Mouse (Mus musculus): ENCODE results near the gene Cmklr1.
"Not testable (repeated sequence)": the region's sequence is repeated elsewhere in the genome, so short reads cannot be mapped to it uniquely, and the experiment has no call there.

Gene Cmklr1

DNA sequence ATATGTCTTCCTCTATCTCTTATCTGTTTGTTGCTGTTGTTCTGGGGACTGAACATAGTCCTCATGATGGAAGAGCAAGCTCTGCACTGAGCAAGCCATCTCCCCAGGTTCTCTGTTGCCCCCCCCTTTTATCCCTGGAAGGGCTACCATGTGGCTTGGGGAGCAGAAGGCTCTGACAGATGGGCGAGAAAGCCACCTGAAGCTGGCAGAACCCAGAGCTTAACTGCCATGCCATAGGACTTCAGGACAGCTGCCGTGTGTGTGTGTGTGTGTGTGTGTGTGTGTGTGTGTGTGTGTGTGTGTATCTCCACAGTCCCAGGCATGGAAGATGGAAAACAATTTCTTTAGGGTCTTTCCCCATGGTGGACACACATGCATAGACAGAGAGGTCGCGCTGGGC lies 31.5 kb downstream of the Cmklr1 start:
- DNase-seq: no peak

GRCm38 (mm10) chr5:113611771-113612233 lies 38.4 kb downstream of the Cmklr1 start:
- DNase-seq: no peak

DNA sequence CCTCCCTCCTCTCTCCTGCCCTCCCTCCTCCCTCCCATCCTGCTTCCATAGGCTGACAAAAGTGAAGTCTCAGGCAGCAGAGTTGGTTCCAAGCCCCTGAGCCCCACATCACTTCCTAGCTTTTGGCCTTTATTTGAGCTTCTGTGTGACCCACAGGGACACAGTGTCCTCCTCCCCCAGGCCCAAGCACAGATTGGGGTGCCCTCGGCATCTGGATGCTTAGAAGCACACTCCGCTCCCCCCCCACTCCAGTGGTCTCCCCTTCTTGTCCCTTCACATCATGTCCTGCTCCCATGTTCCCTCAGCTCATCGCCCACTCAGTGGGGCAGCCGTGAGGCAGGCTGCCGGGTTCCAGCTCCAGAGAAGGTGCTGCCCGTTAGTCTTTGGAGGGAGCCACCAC lies 39.1 kb downstream of the Cmklr1 start:
- DNase-seq: no peak

GRCm38 (mm10) chr5:113610490-113610889 lies 39.7 kb downstream of the Cmklr1 start:
- DNase-seq: no peak

- DNase-seq: no peak
Observed at GRCm38 (mm10) chr5:113609891-113610290, 40.3 kb downstream of the Cmklr1 start.

DNA sequence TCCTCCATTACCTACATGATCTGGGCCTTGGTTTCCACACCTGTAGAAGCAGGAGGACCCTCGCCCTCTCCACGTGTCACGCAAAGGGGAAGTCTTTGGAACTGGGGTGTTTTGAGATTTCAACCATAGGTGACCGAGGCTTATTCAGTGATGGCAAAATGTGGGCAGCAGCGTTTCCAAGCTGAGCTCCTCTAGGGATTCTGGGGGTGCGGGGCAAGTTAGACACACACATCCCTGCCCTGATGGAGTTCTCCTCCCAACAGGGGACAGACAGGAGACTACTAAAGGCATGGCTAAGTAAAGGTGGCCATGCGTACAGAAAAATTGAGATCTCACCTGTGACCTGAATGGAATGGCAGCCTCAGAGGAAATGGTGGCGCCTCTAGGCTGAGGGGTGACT lies 41.7 kb downstream of the Cmklr1 start:
- no peak for DNase-seq

DNA sequence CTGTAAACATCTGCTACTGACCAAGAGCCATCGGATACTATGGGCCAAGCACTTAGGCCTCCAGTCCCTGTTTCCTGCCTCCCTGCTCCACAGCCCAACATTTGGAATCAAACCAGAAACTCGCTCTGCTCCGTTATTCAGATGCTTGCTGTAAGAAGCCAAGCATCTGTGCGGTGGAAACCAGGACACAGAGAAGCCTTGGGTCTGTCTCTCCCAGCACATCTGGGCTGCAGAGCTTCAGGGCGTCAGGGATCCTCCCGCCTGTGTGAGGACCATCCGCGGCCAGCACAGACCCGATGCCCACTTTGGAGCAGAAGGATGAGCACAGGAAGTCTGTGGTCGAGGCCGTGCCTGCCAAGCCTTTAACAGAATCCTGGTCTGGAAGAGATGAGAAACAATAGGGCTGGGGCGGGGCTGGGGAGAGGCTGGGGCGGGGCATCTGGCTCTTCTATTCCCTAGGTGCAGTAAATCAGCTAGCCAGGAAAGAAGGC lies 42.2 kb downstream of the Cmklr1 start:
- no peak for DNase-seq

- no peak for DNase-seq
Observed at GRCm38 (mm10) chr5:113606961-113607785, 43.1 kb downstream of the Cmklr1 start.

- no peak for DNase-seq
Observed at GRCm38 (mm10) chr5:113606121-113606520, 44.1 kb downstream of the Cmklr1 start.

DNA sequence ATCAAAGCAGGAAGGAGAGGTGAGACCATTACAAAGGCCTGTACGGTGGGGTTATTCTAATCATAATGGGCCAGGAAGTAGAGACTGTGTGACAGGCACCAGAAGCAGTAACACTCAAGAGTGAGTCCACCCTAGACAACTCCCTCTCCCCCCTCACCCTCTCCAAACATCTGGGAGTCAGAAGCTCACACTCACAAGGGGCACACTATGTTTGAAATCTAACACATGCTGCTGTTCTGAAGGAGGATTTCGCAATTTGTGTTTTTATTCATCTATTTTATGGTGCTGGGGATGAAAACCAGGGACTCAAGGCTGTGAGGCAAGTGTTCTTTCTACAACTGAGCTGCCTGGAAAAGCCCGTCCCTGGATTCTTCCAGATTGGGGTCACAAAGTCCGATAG lies 45.5 kb downstream of the Cmklr1 start:
- DNase-seq: no peak

DNA sequence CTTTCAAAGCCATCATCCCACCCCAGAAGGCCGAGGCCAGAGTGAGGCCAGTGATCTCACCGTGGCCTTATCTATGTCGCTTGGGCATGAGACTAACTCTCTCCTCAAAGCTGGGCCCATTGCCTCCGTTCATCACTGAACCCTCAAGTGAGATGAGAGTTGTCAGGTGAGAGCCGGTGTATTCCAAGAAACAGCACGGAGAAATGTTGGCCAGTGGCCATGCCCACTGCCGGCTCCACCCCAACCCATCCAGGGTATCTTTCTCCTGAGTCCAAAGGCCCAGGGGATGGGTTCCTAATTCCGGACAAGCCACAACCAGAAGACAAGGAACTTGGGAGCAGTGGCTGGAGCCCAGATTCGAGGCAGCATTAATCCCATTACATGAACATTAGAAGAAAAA lies 46.8 kb downstream of the Cmklr1 start:
- no peak for DNase-seq

DNA sequence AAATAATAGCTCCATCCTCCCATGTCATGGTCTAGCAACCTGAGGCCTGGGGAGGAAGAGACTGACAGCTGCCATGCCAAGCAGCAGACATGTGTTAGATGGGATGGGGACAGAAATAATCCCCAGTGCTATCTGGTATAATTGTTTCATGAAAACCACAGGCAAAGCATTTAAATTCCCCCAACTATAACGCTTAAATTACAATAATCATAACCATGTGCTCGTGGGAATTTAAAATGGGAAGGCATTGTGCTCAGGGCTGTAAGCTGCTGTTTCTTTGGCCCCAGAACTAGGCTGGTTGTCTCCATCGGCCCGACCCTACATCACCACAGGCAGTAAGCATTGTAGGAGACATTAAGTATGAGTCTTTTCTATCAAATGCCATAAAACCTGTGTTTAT lies 49.4 kb downstream of the Cmklr1 start:
- DNase-seq: no peak

- no peak for DNase-seq
Observed at GRCm38 (mm10) chr5:113600181-113600580, 50.0 kb downstream of the Cmklr1 start.

DNA sequence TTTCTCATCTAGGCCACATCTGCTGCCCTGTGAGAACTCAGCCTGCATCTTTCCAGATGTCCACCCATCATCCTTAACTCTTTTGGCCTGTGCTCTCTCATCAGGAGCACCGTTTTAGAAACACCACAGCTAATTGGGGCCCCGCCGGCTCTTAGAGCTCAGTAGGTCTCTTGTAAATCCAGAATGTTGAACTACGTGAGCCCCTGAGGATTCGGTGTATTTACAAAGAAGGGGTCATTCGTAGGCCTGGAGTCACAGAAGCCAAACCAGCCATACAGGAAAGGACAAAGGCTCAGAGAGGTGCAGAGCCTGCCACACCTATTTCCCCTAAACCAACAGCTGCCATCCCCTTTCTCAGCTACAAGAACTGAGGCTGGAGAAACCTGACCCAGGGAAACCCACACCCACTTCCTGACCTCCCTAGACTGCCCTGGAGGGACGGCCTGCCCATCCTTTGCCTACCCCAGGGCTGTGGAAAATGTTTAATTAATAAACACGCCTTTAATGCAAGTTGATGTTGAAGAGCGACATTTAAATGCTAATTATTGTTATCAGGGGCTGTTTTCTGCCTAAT lies 53.4 kb downstream of the Cmklr1 start:
- DNase-seq: no peak

- DNase-seq: no peak
Observed at GRCm38 (mm10) chr5:113596252-113596651, 54.0 kb downstream of the Cmklr1 start.

DNA sequence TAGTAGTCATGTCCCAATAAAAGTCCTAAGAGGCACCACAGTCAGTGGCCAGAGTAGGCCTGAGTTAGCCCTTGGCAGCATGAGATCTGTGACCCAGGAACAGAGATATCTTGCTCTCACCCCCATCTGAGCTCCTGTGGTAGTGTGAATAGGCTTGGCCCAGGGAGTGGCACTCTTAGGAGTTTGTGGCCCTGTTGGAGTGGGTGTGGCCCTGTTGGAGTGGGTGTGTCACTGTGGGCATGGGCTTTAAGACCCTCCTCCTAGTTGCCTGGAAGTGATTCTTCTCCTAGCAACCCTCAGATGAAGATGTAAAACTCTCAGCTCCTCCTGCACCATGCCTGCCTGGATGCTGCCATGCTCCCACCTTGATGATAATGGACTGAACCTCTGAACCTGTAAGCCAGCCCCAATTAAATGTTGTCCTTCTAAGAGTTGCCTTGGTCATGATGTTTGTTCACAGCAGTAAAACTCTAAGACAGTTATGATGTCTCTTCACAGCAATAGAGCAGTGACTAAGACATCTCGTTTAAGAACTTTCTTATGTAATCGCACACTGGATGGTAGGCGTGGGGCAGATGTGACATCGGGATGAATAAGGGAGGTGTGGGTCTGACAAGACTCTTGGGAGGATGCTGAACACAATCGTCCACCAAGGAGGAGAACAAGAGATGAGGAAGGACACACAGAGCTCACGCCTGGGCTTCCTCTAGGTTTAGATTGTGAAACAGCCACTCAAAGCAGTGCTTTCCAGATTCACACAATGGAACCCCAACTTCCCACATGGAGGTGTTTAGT lies 56.1 kb downstream of the Cmklr1 start:
- no peak for DNase-seq

DNA sequence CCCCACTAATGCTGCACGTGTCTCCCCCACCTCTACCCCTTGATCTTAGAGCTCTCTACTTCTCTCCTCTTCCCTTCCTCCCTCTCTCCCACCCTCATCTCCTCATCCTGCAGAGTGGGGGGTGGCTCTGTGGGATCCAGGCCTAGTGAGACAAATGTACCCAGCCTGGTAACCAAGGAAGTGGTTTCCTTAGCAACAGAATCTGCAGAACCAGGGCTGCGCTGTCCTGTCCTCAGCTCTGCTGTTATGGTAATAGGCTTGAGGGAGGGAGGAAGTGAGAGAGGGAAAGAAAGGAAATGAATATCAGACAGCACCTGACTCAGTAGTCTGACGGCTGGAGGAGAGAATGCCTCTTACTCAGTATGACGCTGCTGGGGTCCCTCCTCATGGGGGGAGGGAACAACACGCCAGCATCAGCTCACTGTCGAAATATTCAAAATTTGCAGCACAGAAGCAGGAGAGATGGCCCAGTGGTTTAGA lies 58.4 kb downstream of the Cmklr1 start:
- DNase-seq: no peak

GRCm38 (mm10) chr5:113591166-113591565 lies 59.1 kb downstream of the Cmklr1 start:
- no peak for DNase-seq

GRCm38 (mm10) chr5:113590010-113590640 lies 60.1 kb downstream of the Cmklr1 start:
- no peak for DNase-seq

- not testable (repeated sequence) for DNase-seq
Observed at GRCm38 (mm10) chr5:113586458-113586849, 63.8 kb downstream of the Cmklr1 start.

DNA sequence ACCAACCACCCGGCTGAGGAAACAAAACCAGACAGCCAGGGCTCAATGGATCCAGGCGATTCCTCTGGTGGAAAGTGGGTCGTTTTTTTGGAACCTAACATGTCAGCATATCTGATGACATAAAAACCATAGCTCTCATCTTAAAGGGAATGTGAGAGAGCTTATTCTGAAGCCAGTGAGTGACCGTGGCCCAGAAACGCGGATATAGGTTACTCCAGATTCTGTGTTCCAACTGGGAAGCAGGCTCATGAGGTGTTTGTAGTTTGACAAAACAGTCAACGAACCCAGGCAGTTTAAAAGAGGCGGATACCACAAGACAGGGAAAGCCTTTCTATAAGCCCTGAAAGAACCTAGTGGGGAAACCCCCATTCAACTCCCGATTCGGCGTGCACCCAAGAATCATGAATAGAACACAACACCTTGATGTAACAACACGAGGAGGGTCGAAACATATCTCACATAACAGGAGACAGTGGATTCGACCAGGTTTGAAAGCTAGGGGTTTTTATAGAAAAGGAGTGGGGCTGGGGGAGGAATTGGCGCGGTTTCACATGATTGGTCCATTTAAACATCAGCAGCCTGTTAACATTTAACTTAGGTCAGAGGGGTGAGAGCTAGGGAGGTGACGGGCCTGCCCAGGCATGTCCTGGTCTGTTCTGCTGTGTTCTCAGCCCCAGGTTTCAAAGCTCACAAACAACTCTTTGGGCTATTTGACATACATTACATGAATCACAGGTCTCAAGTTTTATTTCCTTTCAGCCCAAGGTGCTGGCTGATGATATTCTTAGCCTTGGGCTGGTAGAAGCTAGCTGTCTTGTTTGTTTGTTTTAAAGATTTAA lies 64.4 kb downstream of the Cmklr1 start:
- DNase-seq: not testable (repeated sequence)

GRCm38 (mm10) chr5:113584439-113584838 lies 65.8 kb downstream of the Cmklr1 start:
- no peak for DNase-seq
